Mouse (Mus musculus): Measurements from ENCODE around the gene Dgke.

Dgke gene

DNA sequence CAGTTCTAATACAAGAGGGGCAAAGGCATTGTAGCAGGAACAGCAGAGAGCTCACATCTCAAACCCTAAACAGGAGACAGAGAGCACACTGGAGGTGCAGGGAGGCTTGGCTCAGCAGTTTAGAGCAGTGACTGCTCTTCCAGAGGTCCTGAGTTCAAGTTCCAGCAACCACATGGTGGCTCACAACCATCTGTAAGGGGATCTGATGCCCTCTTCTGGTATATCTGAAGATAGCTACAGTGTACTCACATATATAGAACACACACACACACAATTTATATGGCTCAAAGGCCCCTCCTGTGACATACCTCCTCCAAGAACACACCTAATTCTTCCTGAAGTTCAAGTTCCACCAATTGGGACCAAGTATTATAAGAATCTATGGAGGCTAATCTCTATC, 32.1 kb downstream of the Dgke start:
- DNase-seq: no peak

- no peak for DNase-seq
Observed at GRCm38 (mm10) chr11:89031189-89031588, 35.5 kb downstream of the Dgke start.

GRCm38 (mm10) chr11:89030552-89030951, 36.1 kb downstream of the Dgke start:
- no peak for DNase-seq

DNA sequence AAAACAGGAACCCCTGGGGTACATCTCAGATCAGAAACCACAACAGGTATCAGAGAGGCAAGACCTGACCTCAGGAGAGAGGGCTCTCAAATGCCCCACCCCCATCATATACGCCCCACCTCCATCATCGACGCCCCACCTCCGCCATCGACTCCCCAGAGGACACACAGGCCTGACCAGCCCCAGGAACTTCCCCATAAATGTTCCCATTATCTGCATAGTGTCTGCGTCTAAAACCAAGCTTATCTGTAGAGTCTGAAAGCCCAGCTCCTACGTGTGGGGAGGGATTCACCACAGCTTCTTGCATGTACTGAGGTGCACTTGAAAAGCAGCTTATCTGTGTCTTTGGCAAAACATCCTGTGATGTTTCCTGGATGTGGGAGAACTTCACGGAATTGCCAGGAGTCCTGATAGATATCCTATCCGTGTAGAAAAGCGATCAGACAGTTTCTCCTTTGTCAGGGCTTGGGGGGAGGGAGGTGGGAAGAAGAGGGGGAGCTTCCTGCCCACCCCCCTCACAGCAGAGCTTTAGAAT, 37.7 kb downstream of the Dgke start:
- DNase-seq: no peak

GRCm38 (mm10) chr11:89027955-89028361, 38.7 kb downstream of the Dgke start:
- DNase-seq: no peak

GRCm38 (mm10) chr11:89026117-89026516, 40.5 kb downstream of the Dgke start:
- DNase-seq: no peak

DNA sequence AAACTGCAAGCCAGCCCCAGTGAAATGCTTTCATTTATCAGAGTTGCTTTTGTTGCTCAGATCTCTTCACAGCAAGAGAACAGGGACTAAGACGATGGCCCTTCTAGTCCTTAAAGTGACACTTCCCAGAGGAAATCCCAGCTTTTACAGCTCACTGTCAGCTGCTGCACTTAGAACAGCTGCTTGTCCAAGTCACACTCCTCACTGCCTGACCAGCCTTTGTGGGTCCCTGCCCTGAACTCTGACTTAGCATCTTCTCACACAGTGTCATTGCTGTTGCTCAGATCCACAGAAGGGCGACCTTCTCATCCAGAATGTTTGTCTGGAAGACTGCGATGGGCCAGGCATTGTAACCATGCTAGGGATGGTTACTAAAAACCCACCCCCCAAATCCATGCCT, 41.0 kb downstream of the Dgke start:
- peak; percentile 49 for DNase-seq

- DNase-seq: peak; percentile 94
Observed at GRCm38 (mm10) chr11:89024181-89024881, 42.3 kb downstream of the Dgke start.

GRCm38 (mm10) chr11:89023477-89023876, 43.2 kb downstream of the Dgke start:
- DNase-seq: no peak

GRCm38 (mm10) chr11:89022120-89022731, 44.4 kb downstream of the Dgke start:
- no peak for DNase-seq

GRCm38 (mm10) chr11:89021687-89022086, 45.0 kb downstream of the Dgke start:
- no peak for DNase-seq

GRCm38 (mm10) chr11:89020681-89021305, 45.9 kb downstream of the Dgke start:
- no peak for DNase-seq

DNA sequence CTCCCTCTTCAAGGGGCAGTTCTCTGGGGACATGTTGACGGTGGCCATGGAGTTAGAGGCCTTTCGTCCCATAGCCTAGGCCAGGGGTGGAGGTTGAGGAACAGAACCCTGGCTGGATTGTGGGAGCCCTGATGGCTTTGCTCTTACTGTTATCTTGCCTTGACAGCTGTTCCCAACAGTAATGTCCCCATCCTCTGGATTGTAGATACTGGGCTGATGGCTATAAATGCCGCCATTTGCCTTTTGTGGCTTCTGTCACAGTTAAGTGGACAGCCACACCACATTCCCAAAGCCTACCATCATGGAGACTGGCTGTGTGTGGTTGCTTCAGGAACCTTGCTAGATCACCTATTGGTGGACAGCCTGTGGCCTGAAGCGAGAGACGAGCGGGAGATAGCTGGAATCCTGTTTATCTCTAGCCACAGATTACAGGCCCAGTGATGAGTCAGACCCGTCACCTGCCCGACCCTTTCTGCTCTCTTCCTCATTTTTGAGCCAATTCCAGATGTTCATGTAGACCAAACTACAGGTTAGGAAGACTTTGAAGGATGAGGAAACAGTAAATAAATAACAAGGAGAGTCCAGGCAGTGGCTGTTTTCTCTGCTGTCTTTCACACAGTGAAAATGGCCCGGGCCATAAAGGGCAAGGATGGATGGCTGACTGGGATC, 49.0 kb downstream of the Dgke start:
- no peak for DNase-seq

- peak; percentile 9 for DNase-seq
Observed at GRCm38 (mm10) chr11:89012241-89012640, 54.4 kb downstream of the Dgke start.

DNA sequence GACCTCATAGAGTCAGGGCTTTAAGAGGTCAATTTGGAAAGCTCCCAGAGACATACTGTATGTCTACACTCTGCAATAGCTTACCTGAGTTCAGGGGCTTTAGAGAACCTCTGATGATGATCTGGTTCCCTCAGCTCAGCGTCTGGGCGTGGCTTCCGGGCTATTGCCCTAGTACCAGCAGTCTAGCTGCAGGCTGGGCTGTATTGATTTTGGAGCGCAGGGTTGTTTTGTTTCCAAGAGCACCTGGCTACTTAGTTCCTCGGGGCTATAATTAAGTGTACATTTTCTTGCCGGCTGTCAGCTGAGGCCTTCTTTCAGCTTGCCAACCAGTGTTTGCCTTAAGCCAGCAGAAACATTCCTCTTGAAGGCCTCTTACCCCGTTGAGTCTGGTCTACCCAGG, 57.2 kb downstream of the Dgke start:
- no peak for DNase-seq

DNA sequence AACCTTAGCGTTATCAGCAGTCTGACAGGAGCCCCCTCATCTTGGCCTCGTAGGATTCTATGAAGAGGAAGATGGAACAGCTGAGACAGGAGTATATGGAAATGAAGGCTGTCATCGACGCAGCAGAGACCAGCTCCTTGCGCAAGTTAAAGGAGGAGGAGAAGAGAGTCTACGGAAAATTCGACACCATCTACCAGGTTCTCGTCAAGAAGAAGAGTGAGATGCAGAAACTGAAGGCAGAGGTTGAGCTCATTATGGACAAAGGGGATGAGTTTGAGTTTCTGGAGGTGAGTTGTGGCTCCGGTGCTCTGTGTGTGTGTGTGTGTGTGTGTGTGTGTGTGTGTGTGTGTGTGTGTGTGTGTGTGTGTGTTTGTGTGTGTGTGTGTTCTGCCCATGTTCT, 57.6 kb downstream of the Dgke start:
- DNase-seq: no peak

GRCm38 (mm10) chr11:89007582-89007981, 59.1 kb downstream of the Dgke start:
- DNase-seq: no peak

- DNase-seq: no peak
Observed at GRCm38 (mm10) chr11:89006404-89006803, 60.2 kb downstream of the Dgke start.

DNA sequence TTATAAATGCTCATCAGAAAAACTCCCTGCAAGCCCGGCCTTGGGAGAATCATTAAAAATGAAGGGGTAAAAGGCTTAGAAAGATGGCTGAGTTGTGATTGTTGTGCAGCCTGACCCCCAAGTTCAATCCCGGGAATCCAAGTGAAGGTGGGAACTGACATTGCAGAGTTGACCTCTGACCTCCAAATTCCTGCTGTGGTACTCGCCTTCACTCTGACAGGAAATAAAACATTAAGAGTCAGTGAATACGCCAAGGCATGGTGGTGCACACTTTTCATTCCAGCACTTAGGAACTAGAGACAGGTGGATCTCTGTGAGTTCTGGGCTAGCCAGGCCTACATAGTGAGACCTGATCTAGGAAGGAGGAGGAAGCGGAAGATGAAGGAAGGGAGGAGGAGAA, 61.2 kb downstream of the Dgke start:
- DNase-seq: no peak

GRCm38 (mm10) chr11:89003726-89004125, 62.9 kb downstream of the Dgke start:
- DNase-seq: peak; percentile 32

- no peak for DNase-seq
Observed at GRCm38 (mm10) chr11:89003078-89003477, 63.6 kb downstream of the Dgke start.

DNA sequence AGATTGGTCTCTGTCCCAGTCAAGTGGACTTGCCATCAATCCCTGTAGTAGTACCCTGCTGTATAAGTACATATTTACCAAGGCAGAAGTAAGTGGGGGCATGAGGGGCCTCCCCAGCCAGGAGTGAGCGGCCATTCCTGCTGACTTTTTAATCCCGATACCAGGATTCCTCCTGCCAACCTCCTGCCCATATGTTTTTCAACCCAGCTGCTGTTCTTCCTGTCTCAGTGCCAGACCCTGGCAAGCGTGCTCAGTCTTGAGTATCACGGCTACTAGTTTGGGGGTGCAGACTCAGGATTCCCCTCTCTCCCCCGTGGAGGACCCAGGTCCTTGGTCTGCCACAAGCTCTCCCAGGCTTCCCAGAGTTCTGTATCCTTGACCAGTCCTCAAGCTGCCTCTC, 64.0 kb downstream of the Dgke start:
- no peak for DNase-seq

GRCm38 (mm10) chr11:89002068-89002467, 64.6 kb downstream of the Dgke start:
- no peak for DNase-seq

- no peak for DNase-seq
Observed at GRCm38 (mm10) chr11:89001569-89001968, 65.1 kb downstream of the Dgke start.
